Mouse (Mus musculus): ENCODE data around the gene Utrn.

DNA sequence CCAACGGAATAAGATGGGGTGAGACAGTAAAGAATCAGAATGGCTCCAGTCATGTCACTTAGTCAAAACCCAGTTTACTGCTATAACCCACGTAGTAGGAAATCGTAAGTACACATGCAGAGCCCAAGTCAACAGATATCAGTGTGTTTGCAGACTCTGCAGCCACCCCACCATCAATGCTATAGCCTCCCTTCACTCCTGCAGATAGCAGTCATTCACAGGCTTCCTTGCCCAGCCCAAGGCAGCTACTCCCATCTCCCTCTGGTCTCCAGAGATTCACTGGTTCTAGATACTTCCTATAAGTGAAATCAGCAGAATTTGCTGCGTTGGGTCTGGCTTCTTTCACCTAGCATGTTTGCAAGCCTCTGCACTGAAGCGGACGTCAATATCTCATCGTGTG lies 54.8 kb downstream of the Utrn start:
- no peak for TF ChIP-seq CTCF (IDR thresholded peaks at IDR 0.05; ENCODE audit: low read depth, low read length)
- no peak for TF ChIP-seq POLR2A (IDR thresholded peaks at IDR 0.05; ENCODE audit: borderline replicate concordance, low read depth, low read length)

All from bone marrow macrophage, adult 2 months (primary cell).